Mouse (Mus musculus): Measurements from ENCODE around the gene Dpm1. TPM values are rescaled to one million over a fixed set of nuclear protein-coding genes. Genes with fewer than 3 reads are reported as not detected.

Dpm1 gene
- polyA plus RNA-seq, 1 experiment: 155 TPM

GRCm38 (mm10) chr2:168168892-168169799 is 61.2 kb downstream of the Dpm1 start:
- H3K4me3 ChIP-seq (replicated peaks): peak overlapping the region; percentile 81
- peaks cover 33% of the 10 kb centered on the region for H3K4me1 ChIP-seq

GRCm38 (mm10) chr2:168167781-168168180 is 62.6 kb downstream of the Dpm1 start:
- Histone ChIP-seq H3K4me1 (peaks cover 33% of the 10 kb centered on the region), H3K36me3 (replicated peaks; ENCODE audit: low read length) (peaks cover 6% of the 10 kb centered on the region), H3K27me3 (replicated peaks) (peaks cover 33% of the 10 kb centered on the region), H3K4me3 (replicated peaks) (peak overlapping the region; percentile 38), H3K9me3 (no peaks in the 10 kb centered on the region)
- no peak for TF ChIP-seq FLI1 (IDR thresholded peaks at IDR 0.05; ENCODE audit: low read length)
- no peak for TF ChIP-seq GATA1 (IDR thresholded peaks at IDR 0.05; ENCODE audit: borderline replicate concordance, low read length)

More at GRCm38 (mm10) chr2:168168892-168169799, 61.2 kb downstream of the Dpm1 start:
- TF ChIP-seq FLI1 (IDR thresholded peaks at IDR 0.05; ENCODE audit: low read length) (no peak), GATA1 (IDR thresholded peaks at IDR 0.05; ENCODE audit: borderline replicate concordance, low read length) (no peak)
- Histone ChIP-seq H3K36me3 (replicated peaks; ENCODE audit: low read length) (peaks cover 18% of the 10 kb centered on the region), H3K9me3 (no peaks in the 10 kb centered on the region), H3K27me3 (replicated peaks) (peaks cover 24% of the 10 kb centered on the region)

- H3K27me3 ChIP-seq (replicated peaks): peaks cover 41% of the 10 kb centered on the region
- H3K9me3 ChIP-seq: no peaks in the 10 kb centered on the region
- TF ChIP-seq GATA1 (IDR thresholded peaks at IDR 0.05; ENCODE audit: borderline replicate concordance, low read length) (no peak), FLI1 (IDR thresholded peaks at IDR 0.05; ENCODE audit: low read length) (no peak)
- H3K4me3 ChIP-seq (replicated peaks): no peak overlapping the region
- peaks cover 41% of the 10 kb centered on the region for H3K4me1 ChIP-seq
- no peaks in the 10 kb centered on the region for H3K36me3 ChIP-seq (replicated peaks; ENCODE audit: low read length)
Measured at GRCm38 (mm10) chr2:168166750-168167460, 63.5 kb downstream of the Dpm1 start.

- Histone ChIP-seq H3K9me3 (no peaks in the 10 kb centered on the region), H3K27me3 (replicated peaks) (peaks cover 78% of the 10 kb centered on the region), H3K36me3 (replicated peaks; ENCODE audit: low read length) (no peaks in the 10 kb centered on the region), H3K4me1 (peaks cover 48% of the 10 kb centered on the region), H3K4me3 (replicated peaks) (peak overlapping the region; percentile 35)
- TF ChIP-seq GATA1 (IDR thresholded peaks at IDR 0.05; ENCODE audit: borderline replicate concordance, low read length) (no peak), FLI1 (IDR thresholded peaks at IDR 0.05; ENCODE audit: low read length) (no peak)
Measured at GRCm38 (mm10) chr2:168161978-168162377, 68.4 kb downstream of the Dpm1 start.

GRCm38 (mm10) chr2:168161514-168161971 is 68.8 kb downstream of the Dpm1 start:
- no peak for TF ChIP-seq FLI1 (IDR thresholded peaks at IDR 0.05; ENCODE audit: low read length)
- no peak for TF ChIP-seq GATA1 (IDR thresholded peaks at IDR 0.05; ENCODE audit: borderline replicate concordance, low read length)
- Histone ChIP-seq H3K36me3 (replicated peaks; ENCODE audit: low read length) (no peaks in the 10 kb centered on the region), H3K9me3 (no peaks in the 10 kb centered on the region), H3K4me3 (replicated peaks) (peak overlapping the region; percentile 35), H3K27me3 (replicated peaks) (peaks cover 77% of the 10 kb centered on the region), H3K4me1 (peaks cover 47% of the 10 kb centered on the region)

GRCm38 (mm10) chr2:168160370-168160930 is 69.9 kb downstream of the Dpm1 start:
- peaks cover 76% of the 10 kb centered on the region for H3K27me3 ChIP-seq (replicated peaks)
- no peaks in the 10 kb centered on the region for H3K9me3 ChIP-seq
- no peaks in the 10 kb centered on the region for H3K36me3 ChIP-seq (replicated peaks; ENCODE audit: low read length)
- no peak for TF ChIP-seq FLI1 (IDR thresholded peaks at IDR 0.05; ENCODE audit: low read length)
- TF ChIP-seq GATA1 (IDR thresholded peaks at IDR 0.05; ENCODE audit: borderline replicate concordance, low read length): no peak
- no peak overlapping the region for H3K4me3 ChIP-seq (replicated peaks)
- peaks cover 50% of the 10 kb centered on the region for H3K4me1 ChIP-seq

Other genes starting within 250 kb of the Dpm1 start
- gene Ripor3, start 220.0 kb downstream of the Dpm1 start, polyA plus RNA-seq (2012; ENCODE audit: insufficient read depth, low replicate concordance): 123 and 438 TPM in 2 replicates
- gene Pard6b, start 149.6 kb downstream of the Dpm1 start, polyA plus RNA-seq (2012; ENCODE audit: insufficient read depth, low replicate concordance): 1.4 and 1.8 TPM in 2 replicates
- 9.5 and 14.3 TPM in 2 replicates for gene Adnp, start 23.5 kb downstream of the Dpm1 start, polyA plus RNA-seq (2012; ENCODE audit: insufficient read depth, low replicate concordance)
- not detected in 2 replicates for gene Gm20716, start 227 bp downstream of the Dpm1 start, polyA plus RNA-seq (2012; ENCODE audit: insufficient read depth, low replicate concordance)
- gene Mocs3, start within 50 bp of the Dpm1 start, polyA plus RNA-seq (2012; ENCODE audit: insufficient read depth, low replicate concordance): 10.5 and 36.4 TPM in 2 replicates
- gene Kcng1, start 51.1 kb upstream of the Dpm1 start, polyA plus RNA-seq (2012; ENCODE audit: insufficient read depth, low replicate concordance): 0.03 TPM in 1 of 2 replicates, not detected in the other

All from megakaryocyte, embryonic 14.5 days (primary cell).